Mouse (Mus musculus) heart, embryonic 12.5 days (tissue): ENCODE data around the gene Tcf12. TPM values are rescaled to one million over a fixed set of nuclear protein-coding genes. Genes with fewer than 3 reads are reported as not detected.

Source experiments
- ATAC-seq: fragments of 200-750 bp; cut with Nextera tagmentation; 2 replicates; pipeline ENCODE4 v1.8.0; 2017; ENCODE audit warnings: moderate TSS enrichment, moderate library complexity; ENCODE audit not compliant: insufficient number of reproducible peaks, low FRiP score
- H3K27ac ChIP-seq: fragments of 300-500 bp; sonication (generic); 2 replicates; pipeline ENCODE4 v1.5.1; 2016; ENCODE audit warnings: mild to moderate bottlenecking, moderate library complexity; ENCODE audit not compliant: poor library complexity, severe bottlenecking
- H3K27me3 ChIP-seq: fragments of 300-500 bp; sonication (generic); replicated peaks from 2 replicates; pipeline ENCODE4 v1.6.1; 2016; ENCODE audit warnings: mild to moderate bottlenecking, moderate library complexity
- H3K36me3 ChIP-seq: fragments of 300-500 bp; sonication (generic); 2 replicates; pipeline ENCODE4 v1.6.1; 2016; ENCODE audit warnings: mild to moderate bottlenecking, moderate library complexity
- H3K4me1 ChIP-seq: fragments of 300-500 bp; sonication (generic); replicated peaks from 2 replicates; pipeline ENCODE4 v1.6.1; 2016; ENCODE audit warnings: mild to moderate bottlenecking
- H3K4me2 ChIP-seq: fragments of 300-500 bp; sonication (generic); 2 replicates; pipeline ENCODE4 v1.6.1; 2016; ENCODE audit warnings: mild to moderate bottlenecking, moderate library complexity
- H3K4me3 ChIP-seq: fragments of 300-500 bp; sonication (generic); 2 replicates; pipeline ENCODE4 v1.5.1; 2016; ENCODE audit warnings: mild to moderate bottlenecking
- H3K9ac ChIP-seq: fragments of 300-500 bp; sonication (generic); 2 replicates; pipeline ENCODE4 v1.6.1; 2016; ENCODE audit warnings: mild to moderate bottlenecking, moderate library complexity
- H3K9me3 ChIP-seq: fragments of 300-500 bp; sonication (generic); replicated peaks from 2 replicates; pipeline ENCODE4 v1.6.1; 2016; ENCODE audit warnings: mild to moderate bottlenecking, moderate library complexity
- WGBS: fragments of 180-500 bp; shearing (Covaris S2); methylation state at CpG from one replicate; pipeline ENCODE4 v1.1.7; 2016; 5-methylcytosine and 5-hydroxymethylcytosine counted together
- polyA plus RNA-seq: library from polyadenylated mRNA; unstranded; fragments of >200 nt; fragmentation: Nextera tagmentation; extraction: Ambion mirVana; gene quantifications from 2 replicates; pipeline ENCODE4 v1.2.1, GENCODE M21; 2016

Tcf12 gene
- polyA plus RNA-seq, 1 experiment from 2014 or later: 44.7 TPM

GRCm38 (mm10) chr9:71944801-71945200 is 166.9 kb downstream of the Tcf12 start:
- H3K4me1 ChIP-seq: no peaks in the 10 kb centered on the region
- no peak for ATAC-seq
- H3K36me3 ChIP-seq: 0 out of 2 replicates have a peak, but pooled peaks cover 2% of the 10 kb centered on the region
- H3K9me3 ChIP-seq: no peaks in the 10 kb centered on the region
- WGBS: 90% methylated on average over 4 of the region's 4 CpGs
- H3K9ac ChIP-seq: no peak overlapping the region
- no peak overlapping the region for H3K4me2 ChIP-seq
- no peak overlapping the region for H3K27ac ChIP-seq
- H3K4me3 ChIP-seq: no peak overlapping the region
- no peaks in the 10 kb centered on the region for H3K27me3 ChIP-seq

- Histone ChIP-seq H3K27ac (no peak overlapping the region), H3K27me3 (no peaks in the 10 kb centered on the region), H3K9me3 (no peaks in the 10 kb centered on the region), H3K9ac (no peak overlapping the region), H3K36me3 (no peaks in the 10 kb centered on the region), H3K4me3 (no peak overlapping the region), H3K4me1 (no peaks in the 10 kb centered on the region), H3K4me2 (no peak overlapping the region)
- ATAC-seq: no peak
These were observed 169.2 kb downstream of the Tcf12 start for GRCm38 (mm10) chr9:71942424-71942823.

- no peak for ATAC-seq
- no peaks in the 10 kb centered on the region for H3K36me3 ChIP-seq
- no peaks in the 10 kb centered on the region for H3K27me3 ChIP-seq
- H3K9me3 ChIP-seq: no peaks in the 10 kb centered on the region
- H3K4me1 ChIP-seq: no peaks in the 10 kb centered on the region
- H3K9ac ChIP-seq: no peak overlapping the region
- no peak overlapping the region for H3K4me3 ChIP-seq
- no peak overlapping the region for H3K27ac ChIP-seq
- no peak overlapping the region for H3K4me2 ChIP-seq
These were observed 171.7 kb downstream of the Tcf12 start for GRCm38 (mm10) chr9:71940016-71940415.

DNA sequence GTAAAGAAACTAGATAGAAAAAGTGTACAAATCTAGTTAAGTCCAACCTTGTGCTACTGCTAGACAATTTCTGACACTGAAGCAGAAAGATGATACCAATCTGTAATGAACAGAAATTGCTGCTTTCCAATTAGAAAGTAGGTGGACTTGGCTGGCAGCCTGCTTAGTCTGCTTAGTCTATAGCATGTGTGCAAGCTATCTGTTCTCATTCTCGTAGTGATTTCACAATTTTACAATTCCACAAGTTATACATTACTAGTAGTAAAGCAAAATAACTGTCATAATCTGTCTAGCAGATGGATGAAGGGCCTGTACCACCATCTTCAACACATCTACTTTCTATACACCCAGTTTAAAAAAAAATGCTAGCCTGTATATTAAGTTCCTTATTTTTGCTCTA is 175.5 kb downstream of the Tcf12 start:
- ATAC-seq: no peak
- H3K4me1 ChIP-seq: 0 out of 2 replicates have a peak, but pooled peaks cover 2% of the 10 kb centered on the region

GRCm38 (mm10) chr9:71934833-71935232 is 176.8 kb downstream of the Tcf12 start:
- Histone ChIP-seq H3K27me3 (no peaks in the 10 kb centered on the region), H3K9me3 (no peaks in the 10 kb centered on the region), H3K27ac (no peak overlapping the region), H3K4me1 (0 out of 2 replicates have a peak, but pooled peaks cover 2% of the 10 kb centered on the region), H3K36me3 (no peaks in the 10 kb centered on the region), H3K4me2 (no peak overlapping the region), H3K9ac (no peak overlapping the region), H3K4me3 (no peak overlapping the region)
- ATAC-seq: no peak
- 70% methylated on average over 3 of the region's 3 CpGs for WGBS

More for the DNA sequence above, 175.5 kb downstream of the Tcf12 start:
- Histone ChIP-seq H3K9me3 (no peaks in the 10 kb centered on the region), H3K36me3 (no peaks in the 10 kb centered on the region), H3K4me3 (no peak overlapping the region), H3K27ac (no peak overlapping the region), H3K4me2 (no peak overlapping the region), H3K9ac (no peak overlapping the region), H3K27me3 (no peaks in the 10 kb centered on the region)
- WGBS: 86% methylated on average over 1 of the region's 1 CpGs

GRCm38 (mm10) chr9:71931965-71932364 is 179.7 kb downstream of the Tcf12 start:
- H3K9ac ChIP-seq: no peak overlapping the region
- H3K36me3 ChIP-seq: no peaks in the 10 kb centered on the region
- no peaks in the 10 kb centered on the region for H3K27me3 ChIP-seq
- H3K4me3 ChIP-seq: no peak overlapping the region
- H3K4me2 ChIP-seq: no peak overlapping the region
- H3K4me1 ChIP-seq: 0 out of 2 replicates have a peak, but pooled peaks cover 2% of the 10 kb centered on the region
- H3K9me3 ChIP-seq: no peaks in the 10 kb centered on the region
- no peak for ATAC-seq
- no peak overlapping the region for H3K27ac ChIP-seq

DNA sequence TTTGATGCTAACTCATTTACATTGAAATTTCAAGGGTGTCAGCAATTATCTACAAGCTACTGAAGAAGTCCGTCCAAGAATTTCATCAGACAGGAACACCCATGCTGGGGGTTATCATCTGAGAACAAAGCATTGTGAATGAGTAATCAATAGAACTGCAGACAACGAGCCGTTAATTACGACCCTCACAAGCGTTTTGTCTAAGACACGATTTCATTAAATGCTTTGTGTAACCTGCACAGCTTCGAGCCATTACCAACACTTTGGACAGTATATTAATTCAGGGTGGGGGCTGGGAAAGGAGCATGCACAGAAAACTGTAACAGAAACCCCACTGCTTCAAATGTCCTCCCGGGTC is 180.3 kb downstream of the Tcf12 start:
- no peak overlapping the region for H3K27ac ChIP-seq
- no peaks in the 10 kb centered on the region for H3K9me3 ChIP-seq
- H3K9ac ChIP-seq: no peak overlapping the region
- no peak overlapping the region for H3K4me3 ChIP-seq
- H3K36me3 ChIP-seq: no peaks in the 10 kb centered on the region
- 0 out of 2 replicates have a peak, but pooled peaks cover 2% of the 10 kb centered on the region for H3K4me1 ChIP-seq
- 71% methylated on average over 8 of the region's 8 CpGs for WGBS
- H3K27me3 ChIP-seq: no peaks in the 10 kb centered on the region
- no peak overlapping the region for H3K4me2 ChIP-seq
- ATAC-seq: no peak

- Histone ChIP-seq H3K36me3 (no peaks in the 10 kb centered on the region), H3K9me3 (no peaks in the 10 kb centered on the region), H3K27me3 (no peaks in the 10 kb centered on the region), H3K4me3 (no peak overlapping the region), H3K27ac (no peak overlapping the region), H3K4me2 (no peak overlapping the region), H3K9ac (no peak overlapping the region), H3K4me1 (0 out of 2 replicates have a peak, but pooled peaks cover 2% of the 10 kb centered on the region)
- no peak for ATAC-seq
- 55% methylated on average over 3 of the region's 3 CpGs for WGBS
These were observed 181.0 kb downstream of the Tcf12 start for GRCm38 (mm10) chr9:71930431-71931357.

DNA sequence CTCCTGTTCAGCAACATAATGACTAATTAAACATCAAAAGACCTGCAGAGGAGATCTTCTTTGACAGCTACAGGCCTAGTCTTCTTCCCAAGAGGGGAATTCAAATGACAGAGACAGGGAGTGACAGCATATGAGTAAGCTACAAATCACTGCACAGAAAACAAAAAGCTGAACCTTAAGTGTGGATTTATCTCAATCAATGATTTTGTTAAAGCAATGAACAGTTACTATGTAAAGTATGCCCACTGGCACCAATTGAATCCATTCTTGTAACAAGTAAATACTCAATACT is 195.1 kb downstream of the Tcf12 start:
- H3K9ac ChIP-seq: no peak overlapping the region
- H3K27me3 ChIP-seq: no peaks in the 10 kb centered on the region
- ATAC-seq: no peak
- H3K27ac ChIP-seq: no peak overlapping the region
- no peaks in the 10 kb centered on the region for H3K9me3 ChIP-seq
- no peak overlapping the region for H3K4me2 ChIP-seq
- peaks cover 10% of the 10 kb centered on the region; the same call in 1 of the 2 replicates for H3K4me1 ChIP-seq
- H3K4me3 ChIP-seq: no peak overlapping the region
- peaks cover 4% of the 10 kb centered on the region for H3K36me3 ChIP-seq

GRCm38 (mm10) chr9:71915871-71916661 is 195.6 kb downstream of the Tcf12 start:
- no peaks in the 10 kb centered on the region for H3K27me3 ChIP-seq
- no peak overlapping the region for H3K4me2 ChIP-seq
- WGBS: 76% methylated on average over 6 of the region's 6 CpGs
- H3K9ac ChIP-seq: no peak overlapping the region
- no peaks in the 10 kb centered on the region for H3K9me3 ChIP-seq
- H3K27ac ChIP-seq: no peak overlapping the region
- peaks cover 10% of the 10 kb centered on the region; the same call in 1 of the 2 replicates for H3K4me1 ChIP-seq
- peaks cover 3% of the 10 kb centered on the region; the same call in 1 of the 2 replicates for H3K36me3 ChIP-seq
- ATAC-seq: no peak
- no peak overlapping the region for H3K4me3 ChIP-seq

GRCm38 (mm10) chr9:71906522-71906921 is 205.1 kb downstream of the Tcf12 start:
- Histone ChIP-seq H3K4me1 (peaks cover 4% of the 10 kb centered on the region; the same call in 1 of the 2 replicates), H3K27ac (no peak overlapping the region), H3K4me2 (no peak overlapping the region), H3K4me3 (no peak overlapping the region), H3K36me3 (peaks cover 9% of the 10 kb centered on the region), H3K9me3 (no peaks in the 10 kb centered on the region), H3K9ac (no peak overlapping the region), H3K27me3 (no peaks in the 10 kb centered on the region)
- no peak for ATAC-seq
- 49% methylated on average over 2 of the region's 2 CpGs for WGBS
